Mouse (Mus musculus): ENCODE results near the gene Pmpcb.

The Pmpcb gene

DNA sequence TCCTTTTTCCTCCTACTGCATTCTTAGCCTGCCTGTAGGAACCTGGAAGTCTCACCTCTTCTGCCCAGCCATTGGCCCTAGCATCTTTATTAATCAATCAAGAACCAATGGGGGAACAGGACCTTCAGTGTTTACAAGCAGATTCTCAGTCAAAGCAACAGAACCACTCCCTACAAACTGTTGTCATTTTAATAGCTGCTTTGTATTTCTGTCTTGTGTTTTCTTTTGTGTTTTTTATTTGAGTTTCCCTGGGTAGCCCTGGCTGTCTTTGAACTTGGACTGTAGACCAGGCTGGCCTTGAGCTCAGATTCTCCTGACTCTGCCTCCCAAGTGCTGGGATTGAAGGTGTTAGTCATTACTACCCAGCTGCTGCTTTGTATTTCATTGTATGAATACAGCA is 55.2 kb downstream of the Pmpcb start:
- no peak for DNase-seq (ENCODE audit: low read depth, low spot score)

- no peak for DNase-seq (ENCODE audit: low read depth, low spot score)
Observed at GRCm38 (mm10) chr5:21802907-21803306, 66.0 kb downstream of the Pmpcb start.

DNA sequence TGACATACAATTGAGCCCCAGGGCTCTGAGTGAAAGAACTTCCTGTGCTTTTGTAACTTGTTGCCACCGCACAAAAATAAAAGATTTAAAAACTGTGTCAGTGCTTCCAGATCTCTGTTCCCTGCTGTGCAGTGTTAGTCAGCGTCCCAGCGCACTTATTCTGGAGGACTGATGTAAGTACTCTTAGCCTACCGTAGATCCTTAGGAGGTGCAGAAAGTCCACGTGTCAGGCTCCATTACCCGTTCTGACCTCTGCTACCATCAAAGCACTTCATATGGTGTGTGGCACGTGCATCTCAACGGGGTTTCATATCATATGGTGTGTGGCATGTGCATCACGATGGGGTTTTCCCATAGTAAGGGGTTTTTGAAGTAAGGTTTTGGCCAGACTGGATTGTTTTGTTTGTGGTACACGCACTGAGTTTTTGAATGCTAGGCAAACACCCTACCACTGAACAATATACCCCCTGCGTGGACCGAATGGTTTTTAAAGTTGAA is 66.8 kb downstream of the Pmpcb start:
- no peak for DNase-seq (ENCODE audit: low read depth, low spot score)

DNA sequence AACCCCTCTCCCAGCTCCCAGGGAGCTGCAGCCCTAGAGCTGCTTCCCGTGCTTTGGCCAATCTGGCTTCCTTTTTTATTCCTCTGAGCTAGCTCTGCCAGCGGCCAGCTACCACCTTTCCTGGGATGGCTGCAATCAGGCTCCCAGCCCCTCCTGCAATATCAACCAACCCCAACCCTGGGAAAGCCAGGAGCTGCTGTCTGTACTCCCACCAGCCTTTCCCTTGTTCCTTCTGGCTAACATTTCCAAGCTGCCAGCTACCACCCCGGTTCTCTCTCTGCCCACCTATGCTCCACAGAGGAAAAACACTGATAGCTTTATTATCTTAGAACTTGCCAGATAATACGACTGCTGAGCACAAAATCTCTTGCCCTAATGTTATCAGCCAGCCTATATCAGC is 67.9 kb downstream of the Pmpcb start:
- DNase-seq (ENCODE audit: low read depth, low spot score): no peak
